Mouse (Mus musculus): ENCODE data around the gene Lzts3. TPM values are rescaled to one million over a fixed set of nuclear protein-coding genes. Genes with fewer than 3 reads are reported as not detected.

Gene Lzts3
- polyA plus RNA-seq, 1 experiment = 5.9 TPM

- no peak for DNase-seq (ENCODE audit: low spot score)
Measured at GRCm38 (mm10) chr2:130635847-130636246, 6.8 kb downstream of the Lzts3 start.

DNA sequence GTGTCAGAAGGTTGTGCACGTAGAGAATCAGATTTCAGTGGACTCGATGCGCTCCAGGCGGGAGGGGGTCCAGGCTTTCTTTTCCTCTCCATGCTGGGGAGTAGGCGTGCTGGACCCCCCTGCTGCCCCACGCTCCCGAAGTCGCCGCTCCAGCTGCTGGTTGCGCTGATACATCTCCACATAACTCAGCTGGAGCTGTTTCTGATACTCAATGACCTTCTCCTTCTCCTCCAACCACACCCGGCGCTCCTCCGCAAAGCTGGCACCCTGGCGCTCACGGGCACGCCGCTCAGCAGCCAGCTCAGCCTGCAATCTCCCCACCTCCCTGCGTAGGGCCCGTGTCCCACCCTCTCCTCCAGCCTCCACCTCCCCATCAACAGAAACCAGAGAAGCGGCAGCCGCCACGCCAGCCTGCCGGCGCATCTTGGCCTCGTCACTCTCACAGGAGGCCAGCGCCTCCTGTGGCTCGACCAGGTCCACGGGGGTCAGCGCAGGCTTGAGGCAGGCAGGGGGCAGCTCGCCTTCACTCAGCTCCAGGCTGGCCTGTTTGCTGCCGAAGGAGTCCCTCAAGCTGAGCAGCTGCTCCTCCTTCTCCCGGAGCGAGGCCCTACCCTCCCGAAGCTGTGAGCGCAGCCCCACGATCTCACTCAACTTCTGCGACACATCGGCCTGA is 7.7 kb downstream of the Lzts3 start:
- DNase-seq (ENCODE audit: low spot score) = no peak

GRCm38 (mm10) chr2:130634006-130634738 is 8.4 kb downstream of the Lzts3 start:
- no peak for DNase-seq (ENCODE audit: low spot score)

DNA sequence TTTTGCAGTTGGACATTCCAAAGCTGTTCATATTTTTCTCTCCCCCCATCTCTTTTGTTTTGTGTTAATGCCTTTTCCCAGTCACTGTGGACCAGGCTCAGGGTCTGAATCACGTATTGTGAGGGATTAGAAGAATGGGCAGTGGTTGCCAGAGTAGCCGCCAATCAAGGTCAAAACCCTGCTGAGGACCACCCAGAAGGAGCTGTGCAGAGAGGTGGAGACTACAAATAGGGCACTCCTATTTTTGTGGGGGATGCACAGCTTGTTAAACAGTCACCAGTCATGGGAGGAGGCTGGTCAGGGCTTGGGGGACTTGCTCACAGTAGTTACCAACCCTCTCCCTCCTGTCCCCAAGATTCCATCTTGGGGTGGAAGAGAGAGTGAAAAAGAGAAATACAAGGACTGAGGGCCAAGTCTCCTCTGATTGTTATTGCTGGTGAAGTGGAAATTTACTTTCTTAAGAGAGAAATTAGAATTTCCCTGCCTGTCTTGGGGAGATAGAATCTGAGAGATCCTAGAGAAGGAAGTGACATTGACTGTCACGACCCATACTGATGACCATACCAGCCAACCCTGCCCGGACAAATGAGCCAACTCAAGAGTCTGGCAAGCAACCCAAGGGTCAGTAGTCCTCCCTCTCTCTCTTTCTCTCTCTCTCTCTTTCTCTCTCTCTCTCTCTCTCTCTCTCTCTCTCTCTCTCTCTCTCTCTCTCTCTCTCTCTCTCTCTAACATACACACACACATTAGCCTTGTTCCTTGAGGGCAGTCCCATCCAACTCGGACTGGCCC is 9.5 kb downstream of the Lzts3 start:
- no peak for DNase-seq (ENCODE audit: low spot score)

DNA sequence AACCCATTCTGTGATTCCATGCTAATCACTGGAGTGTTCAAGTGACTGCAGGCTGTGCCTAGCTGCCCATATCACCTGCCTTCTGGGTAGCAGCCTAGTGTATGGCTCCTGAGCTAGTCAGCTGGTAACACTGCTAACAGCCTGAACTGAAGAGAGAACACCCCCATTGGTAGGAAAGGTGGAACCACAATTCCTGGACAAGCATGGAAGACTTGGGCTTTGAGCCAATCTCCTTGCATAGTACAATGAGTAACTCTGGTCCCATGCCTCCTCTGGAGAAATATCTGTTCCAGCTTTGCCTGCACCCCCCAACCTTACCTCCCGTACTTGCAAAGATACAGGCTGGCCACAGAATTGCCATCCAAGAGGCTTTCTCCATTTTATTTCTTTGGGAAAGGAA is 10.2 kb downstream of the Lzts3 start:
- no peak for DNase-seq (ENCODE audit: low spot score)

DNA sequence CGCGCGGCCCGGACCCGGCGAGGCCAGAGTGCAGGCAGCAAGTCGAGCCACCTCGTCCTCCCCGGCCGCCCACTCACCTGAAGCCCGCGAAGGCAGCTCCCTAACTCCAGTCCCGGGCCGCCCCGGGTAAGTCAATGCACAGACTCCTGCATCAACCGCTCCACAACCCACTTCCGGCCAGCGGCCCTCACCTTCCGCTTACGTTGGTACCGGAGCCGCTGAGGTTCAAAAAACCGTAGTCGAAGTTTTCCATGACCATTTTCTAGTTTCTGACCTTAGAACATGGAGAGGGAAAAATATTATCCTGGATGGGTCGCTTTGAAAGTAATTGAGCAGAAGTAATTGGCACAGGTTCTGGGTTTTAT is 12.8 kb downstream of the Lzts3 start, which contains the start of the genes Fastkd5 and Ubox5:
Fastkd5 (minus strand) TSS at position 189 of the 365 bp plus-strand sequence.
Ubox5 (minus strand) TSS at position 200 of the 365 bp plus-strand sequence.
- DNase-seq (ENCODE audit: low spot score) = peak; percentile 84

DNA sequence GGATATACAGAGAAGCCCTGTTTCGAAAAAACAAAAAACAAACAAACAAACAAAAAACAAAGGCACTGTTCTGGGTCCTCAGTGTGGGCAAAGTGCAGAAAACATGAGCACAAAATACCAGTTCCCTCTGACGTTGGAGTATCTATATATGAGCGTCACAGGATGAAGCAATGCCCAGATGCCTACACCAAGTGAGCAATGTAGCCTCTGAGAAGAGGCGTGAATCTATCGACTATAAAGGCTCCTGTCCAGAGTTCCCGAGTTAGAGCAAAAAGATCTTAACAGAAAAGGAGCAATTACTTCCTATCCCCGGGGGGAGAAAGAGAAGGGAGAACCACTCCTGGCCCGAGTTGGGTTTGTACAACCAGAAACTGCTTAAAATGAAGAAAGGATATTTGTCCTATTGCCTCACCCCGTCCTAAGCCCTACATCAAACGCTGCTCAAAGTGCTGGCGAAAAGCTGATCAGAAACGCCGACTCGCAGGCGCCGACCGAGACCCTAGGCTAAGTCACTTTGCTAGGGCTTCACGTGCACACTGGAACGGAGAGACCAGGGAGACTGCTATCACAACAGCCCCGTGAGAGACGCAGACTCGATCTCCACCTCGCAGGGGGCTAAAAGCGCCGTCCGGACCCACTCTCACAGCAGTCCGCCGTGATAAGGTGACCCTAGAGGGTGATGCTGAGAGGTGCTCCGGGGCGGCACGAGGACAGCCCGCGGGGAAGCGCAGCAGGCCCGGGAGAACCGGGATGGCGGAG is 13.3 kb downstream of the Lzts3 start:
- DNase-seq (ENCODE audit: low spot score) = no peak

GRCm38 (mm10) chr2:130628424-130628823 is 14.2 kb downstream of the Lzts3 start:
- no peak for DNase-seq (ENCODE audit: low spot score)

DNA sequence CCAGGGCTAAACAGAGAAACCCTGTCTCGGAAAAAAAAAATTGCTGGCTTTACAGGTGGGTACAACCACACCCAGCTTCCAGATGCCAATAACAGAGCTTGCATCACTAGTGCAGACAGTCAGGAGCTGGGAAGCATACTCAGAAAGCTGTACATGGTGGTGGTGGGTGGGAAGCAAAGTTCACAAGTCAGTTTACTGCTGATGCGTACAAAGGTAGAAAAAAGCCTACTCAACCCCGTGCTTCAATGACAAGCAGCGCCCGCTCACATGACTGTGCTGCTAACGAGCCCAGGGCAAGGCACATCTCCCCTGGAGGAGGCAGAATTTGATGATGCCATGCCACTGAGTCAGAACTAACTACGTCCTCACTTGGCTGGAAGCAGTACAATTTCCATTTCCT is 23.6 kb downstream of the Lzts3 start:
- DNase-seq (ENCODE audit: low spot score) = no peak

DNA sequence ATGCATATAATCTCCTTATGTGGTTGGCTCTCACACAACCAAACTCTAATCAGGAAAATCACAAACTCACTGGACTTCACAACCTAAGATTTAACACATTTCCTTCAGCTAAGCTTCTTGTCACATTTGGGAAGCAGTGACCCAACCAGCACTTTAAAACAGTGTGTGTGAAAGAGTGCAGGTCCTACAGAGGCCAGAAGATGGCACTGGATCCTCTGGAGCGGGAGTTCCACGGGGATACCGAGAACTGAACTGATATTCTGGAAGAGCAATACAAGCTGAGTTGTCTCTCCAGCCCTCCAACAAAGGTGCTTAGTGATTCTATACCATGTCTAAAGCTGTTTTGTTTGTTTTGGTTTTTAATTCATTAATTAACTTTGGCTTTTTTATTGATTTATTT is 29.5 kb downstream of the Lzts3 start:
- no peak for DNase-seq (ENCODE audit: low spot score)

- no peak for DNase-seq (ENCODE audit: low spot score)
Measured at GRCm38 (mm10) chr2:130602195-130602594, 40.4 kb downstream of the Lzts3 start.

DNA sequence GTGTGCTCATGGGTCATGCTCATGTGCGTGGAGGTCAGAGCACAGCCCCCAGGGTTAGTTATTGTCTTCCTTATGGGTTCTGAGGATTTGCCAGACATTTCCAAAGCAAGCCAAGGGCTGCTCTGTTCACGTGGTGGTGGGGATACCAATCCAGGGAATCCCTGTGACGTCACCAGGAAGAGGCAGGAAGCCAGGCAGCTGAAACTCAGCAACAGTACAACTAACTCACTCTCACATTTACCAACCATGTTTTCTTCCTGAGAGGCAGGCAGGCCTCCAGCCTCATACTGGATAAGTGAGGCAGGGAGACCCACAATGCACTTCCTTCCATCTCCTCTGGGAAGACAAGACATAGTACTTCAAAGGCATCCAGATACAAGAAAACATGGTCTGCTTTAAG is 44.2 kb downstream of the Lzts3 start:
- DNase-seq (ENCODE audit: low spot score) = no peak

- DNase-seq (ENCODE audit: low spot score) = no peak
Measured at GRCm38 (mm10) chr2:130597601-130598010, 45.0 kb downstream of the Lzts3 start.

- no peak for DNase-seq (ENCODE audit: low spot score)
Measured at GRCm38 (mm10) chr2:130595596-130595995, 47.0 kb downstream of the Lzts3 start.

- DNase-seq (ENCODE audit: low spot score) = no peak
Measured at GRCm38 (mm10) chr2:130591016-130591415, 51.6 kb downstream of the Lzts3 start.

DNA sequence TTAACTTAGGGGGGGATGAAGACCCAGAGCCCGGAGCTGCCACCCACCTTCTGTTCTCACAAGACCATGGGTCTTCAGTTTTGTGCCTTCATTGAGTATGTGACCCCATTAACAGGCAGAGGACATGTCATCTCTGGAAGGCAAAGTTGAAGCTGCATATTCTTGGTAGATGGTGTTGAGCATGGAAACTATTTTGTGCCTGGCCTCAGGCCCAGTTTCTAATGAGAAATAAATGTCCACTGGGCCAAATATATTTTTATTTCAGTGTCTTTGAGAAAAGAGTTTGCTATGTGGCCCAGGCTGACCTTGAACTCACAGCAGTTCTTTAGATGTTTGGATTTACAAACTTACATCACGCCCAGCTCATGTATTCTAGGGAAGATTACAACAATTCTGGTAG is 52.8 kb downstream of the Lzts3 start:
- DNase-seq (ENCODE audit: low spot score) = no peak

- DNase-seq (ENCODE audit: low spot score) = no peak
Measured at GRCm38 (mm10) chr2:130589157-130589556, 53.4 kb downstream of the Lzts3 start.

DNA sequence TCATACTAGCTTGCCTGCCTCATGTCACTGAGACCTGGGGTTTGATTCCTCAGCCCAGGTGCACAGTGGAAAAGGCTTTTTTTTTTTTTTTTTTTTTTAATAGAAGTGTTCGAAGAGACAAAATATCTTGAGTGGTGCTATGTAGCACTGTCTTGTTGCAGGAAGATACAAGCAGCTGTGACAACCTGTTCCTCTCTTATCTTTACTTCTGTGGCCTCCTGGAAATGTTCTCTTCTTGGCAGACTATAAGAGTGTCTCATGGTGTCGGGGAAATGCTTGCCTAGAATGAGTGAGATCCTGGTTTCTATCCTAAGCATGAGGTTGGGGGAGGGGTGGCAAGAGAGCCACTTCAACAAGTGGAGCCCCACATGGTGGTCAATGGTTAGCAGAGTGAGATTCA is 54.2 kb downstream of the Lzts3 start:
- DNase-seq (ENCODE audit: low spot score) = no peak

DNA sequence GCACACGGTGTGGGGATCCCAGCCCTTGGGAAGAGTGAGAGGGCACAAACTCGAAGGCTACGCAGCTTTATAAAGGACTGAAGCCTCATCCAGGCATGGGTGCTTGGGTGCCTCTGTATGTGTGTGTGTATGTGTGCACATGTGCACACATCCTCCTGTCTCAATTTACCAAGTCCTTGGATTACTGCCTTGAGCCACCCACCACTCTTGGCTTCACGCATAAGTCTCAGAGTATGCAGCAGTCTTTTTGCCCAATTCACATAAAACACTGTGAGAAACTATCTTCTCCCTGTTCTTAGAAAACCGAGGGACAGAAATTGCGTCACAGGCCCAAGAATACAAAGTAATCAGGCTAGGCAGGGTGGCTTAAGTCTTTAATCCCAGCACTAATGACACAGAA is 56.6 kb downstream of the Lzts3 start:
- DNase-seq (ENCODE audit: low spot score) = no peak

GRCm38 (mm10) chr2:130583902-130584560 is 58.6 kb downstream of the Lzts3 start:
- DNase-seq (ENCODE audit: low spot score) = no peak

Measured in urinary bladder, adult 2 months (tissue).